ENCODE assay signal across 8 mouse cellular contexts in the genomic region with DNA sequence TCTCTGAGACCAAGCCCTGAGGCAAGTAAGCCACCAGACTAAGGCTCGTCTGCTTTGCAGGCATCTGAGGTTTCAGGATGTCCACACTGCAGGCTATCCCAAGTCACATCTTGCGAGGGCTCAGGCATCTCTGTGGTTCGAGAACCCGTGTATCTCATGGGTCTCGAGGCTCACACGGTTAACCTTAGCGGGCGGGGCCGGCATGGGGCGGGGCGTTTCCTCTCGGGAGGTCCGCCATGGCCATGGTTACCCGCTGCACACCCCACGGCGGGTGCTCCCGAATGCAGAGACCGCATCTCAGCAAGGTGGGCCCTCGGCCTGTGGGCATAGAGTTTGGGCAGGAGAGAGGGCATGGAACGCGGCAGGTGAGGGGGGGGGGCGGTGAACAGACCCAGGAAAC. TPM values are rescaled to one million over a fixed set of nuclear protein-coding genes. Genes with fewer than 3 reads are reported as not detected.
DNase-seq lines count a peak whose midpoint lies in the region; ATAC-seq and TF ChIP-seq lines count a peak whose summit lies in the region.

A gene (plus strand): TSS at position 215 of the 400 bp plus-strand sequence.

- H3K4me1 ChIP-seq in heart, embryonic 11.5 days (ENCODE audit: control insufficient read depth, insufficient read depth, low read length): peaks cover 16% of the 10 kb centered on the region
- H3K4me1 ChIP-seq in lung, embryonic 14.5 days (ENCODE audit: insufficient read depth): no peaks in the 10 kb centered on the region; the same call in 1 of the 2 replicates

- peak; percentile 58 for DNase-seq in ovary, postnatal 36 days (ENCODE audit: low spot score)
- no peak for DNase-seq in ovary, postnatal 10 days (ENCODE audit: low spot score)
- DNase-seq in adrenal gland, postnatal 36 days: peak; percentile 78 to 87
- DNase-seq in layer of hippocampus, adult 2 months (ENCODE audit: low spot score in 2 of 2): peak in 1 of 2 experiments; percentile 37
- no peak for DNase-seq in lung, embryonic 14.5 days
- peak; percentile 43 to 44 for DNase-seq in right cerebral cortex, adult 2 months (ENCODE audit: low spot score in 2 of 2)
- DNase-seq in ovary, adult 18-20 months (ENCODE audit: low spot score): no peak

- peak within 1 kb of the TSS; percentile 52; the same call in 1 of the 2 replicates for H3K9ac ChIP-seq in heart, embryonic 11.5 days (ENCODE audit: low read depth, low read length)
- peak within 1 kb of the TSS; percentile 28; the same call in 1 of the 2 replicates for H3K9ac ChIP-seq in lung, embryonic 14.5 days

- 2% methylated on average over 22 of the region's 22 CpGs for WGBS in heart, embryonic 11.5 days (ENCODE audit: insufficient replicate concordance)
- 2% methylated on average over 21 of the region's 22 CpGs for WGBS in lung, embryonic 14.5 days

- H3K27me3 ChIP-seq in heart, embryonic 11.5 days (ENCODE audit: control insufficient read depth, insufficient read depth, low read length): peaks cover 62% of the 10 kb centered on the region
- H3K27me3 ChIP-seq in lung, embryonic 14.5 days (ENCODE audit: insufficient read depth, low read length): peaks cover 52% of the 10 kb centered on the region

- H3K27ac ChIP-seq in heart, embryonic 11.5 days (ENCODE audit: low read depth, low read length): no peak within 1 kb of the TSS
- peak within 1 kb of the TSS; percentile 74 for H3K27ac ChIP-seq in layer of hippocampus, adult 2 months
- H3K27ac ChIP-seq in lung, embryonic 14.5 days (ENCODE audit: low read depth): no peak within 1 kb of the TSS

- peak within 1 kb of the TSS; percentile 95 for H3K4me2 ChIP-seq in heart, embryonic 11.5 days
- H3K4me2 ChIP-seq in lung, embryonic 14.5 days: peak within 1 kb of the TSS; percentile 96

- H3K4me3 ChIP-seq in heart, embryonic 11.5 days (ENCODE audit: low read depth, low read length): peak within 1 kb of the TSS; percentile 55
- peak within 1 kb of the TSS; percentile 56 for H3K4me3 ChIP-seq in layer of hippocampus, adult 2 months
- H3K4me3 ChIP-seq in lung, embryonic 14.5 days (ENCODE audit: low read depth, low read length): peak within 1 kb of the TSS; percentile 46

- no peak for TF ChIP-seq CTCF in layer of hippocampus, adult 2 months (conservative IDR thresholded peaks at IDR 0.05)
- no peak for TF ChIP-seq CTCF in lung, embryonic 14.5 days (IDR thresholded peaks at IDR 0.05; ENCODE audit: low read depth)

- H3K9me3 ChIP-seq in heart, embryonic 11.5 days (replicated peaks; ENCODE audit: control insufficient read depth, low read length): no peaks in the 10 kb centered on the region
- no peaks in the 10 kb centered on the region for H3K9me3 ChIP-seq in lung, embryonic 14.5 days (ENCODE audit: low read depth, low read length)

- no peaks in the 10 kb centered on the region for H3K36me3 ChIP-seq in heart, embryonic 11.5 days (ENCODE audit: control insufficient read depth, insufficient read depth, low read length)
- H3K36me3 ChIP-seq in lung, embryonic 14.5 days (ENCODE audit: insufficient read depth): peaks cover 6% of the 10 kb centered on the region

- ATAC-seq in heart, embryonic 11.5 days (replicated peaks; ENCODE audit: insufficient number of reproducible peaks, low FRiP score, low TSS enrichment): no peak
- ATAC-seq in lung, embryonic 14.5 days (ENCODE audit: insufficient read depth): no peak

RNA-seq across cellular contexts. Expression of the gene that starts here (rescaled TPM):
- 10 to 100 TPM; 29.6 to 35.1 TPM for total RNA-seq in adrenal gland, postnatal 36 days (2021)
- 3.7 and 5.8 TPM in 2 replicates for polyA plus RNA-seq in heart, embryonic 11.5 days (2014; fragmentation: Nextera tagmentation; extraction: Ambion mirVana)
- 10 to 100 TPM; 49.2 to 56.9 TPM for total RNA-seq in layer of hippocampus, adult 2 months (2021)
- 10.3 and 11.9 TPM in 2 replicates for polyA plus RNA-seq in lung, embryonic 14.5 days (2014; fragmentation: Nextera tagmentation; extraction: Ambion mirVana)

Comparison
In these comparisons a context has a peak if more than half of its experiments do, and no peak if none do; other contexts are left out.
1. DNase-seq: peak in ovary, postnatal 36 days (single experiment), adrenal gland, postnatal 36 days (2 of 2) and right cerebral cortex, adult 2 months (2 of 2); none in ovary, postnatal 10 days (single experiment), lung, embryonic 14.5 days (single experiment) and ovary, adult 18-20 months (single experiment).
2. Peak in every context shown above with its lines, with median percentiles within 50 percentile points of each other: H3K4me3 ChIP-seq.